Mouse (Mus musculus): ENCODE results near the gene Dip2b.

DNA sequence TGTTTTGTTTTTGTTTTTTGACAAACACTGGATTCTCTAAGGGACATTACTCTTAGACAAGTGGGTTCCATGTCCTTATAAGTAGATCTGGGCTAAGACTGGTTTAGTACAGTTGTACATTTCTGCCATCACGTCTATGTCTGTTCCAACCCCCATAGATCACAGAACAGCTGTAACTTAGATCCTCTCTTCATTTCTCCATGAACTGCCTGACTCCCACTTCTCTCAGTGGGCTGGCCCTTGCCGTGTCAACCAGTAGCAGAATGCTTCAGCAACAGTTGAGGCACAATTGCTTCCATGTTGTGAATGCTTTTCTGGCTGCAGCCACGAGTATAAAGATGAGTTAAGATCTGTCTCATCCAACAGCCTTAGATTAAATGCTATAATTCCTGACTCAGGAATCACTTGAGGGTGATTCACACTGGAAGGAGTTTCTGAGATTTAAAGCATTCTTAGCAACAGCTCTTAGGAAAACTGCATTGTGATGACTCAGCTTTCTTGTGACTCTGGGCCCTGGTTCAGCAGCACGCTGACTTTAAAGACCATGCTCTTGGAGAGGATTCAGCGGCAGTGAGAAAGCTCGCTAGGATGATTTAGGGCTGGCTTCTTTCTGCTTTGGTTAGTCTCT lies 212.8 kb downstream of the Dip2b start:
- no peak for TF ChIP-seq CTCF (IDR thresholded peaks at IDR 0.05; ENCODE audit: low read depth, low read length)
- no peak for TF ChIP-seq POLR2A (IDR thresholded peaks at IDR 0.05; ENCODE audit: extremely low read depth, insufficient read depth, low read length)
